Mouse (Mus musculus) lung, embryonic 14.5 days (tissue): Measurements from ENCODE around the gene Lcmt1. TPM values are rescaled to one million over a fixed set of nuclear protein-coding genes. Genes with fewer than 3 reads are reported as not detected.

Experiments
- ATAC-seq: fragments of 200-750 bp; cut with Nextera tagmentation; 2 replicates; pipeline ENCODE4 v1.8.0; 2017; ENCODE audit warnings: mild to moderate bottlenecking, moderate TSS enrichment, moderate library complexity; ENCODE audit not compliant: insufficient read depth
- DNase-seq: peaks from one replicate; pipeline ENCODE4 v3.0.0-alpha.2; 2015
- H3K27ac ChIP-seq: fragments of 300-500 bp; sonication (generic); 2 replicates; pipeline ENCODE4 v1.5.1; 2014; ENCODE audit warnings: low read depth, mild to moderate bottlenecking, moderate library complexity
- H3K27me3 ChIP-seq: fragments of 300-500 bp; sonication (generic); 2 replicates; pipeline ENCODE4 v1.6.1; 2014; ENCODE audit warnings: low read length, control low read depth; ENCODE audit not compliant: insufficient read depth
- H3K36me3 ChIP-seq: fragments of 300-500 bp; sonication (generic); 2 replicates; pipeline ENCODE4 v1.6.1; 2014; ENCODE audit warnings: control low read depth; ENCODE audit not compliant: insufficient read depth
- H3K4me1 ChIP-seq: fragments of 300-500 bp; sonication (generic); 2 replicates; pipeline ENCODE4 v1.6.1; 2014; ENCODE audit warnings: antibody characterized with exemption, control low read depth; ENCODE audit not compliant: insufficient read depth
- H3K4me2 ChIP-seq: fragments of 300-500 bp; sonication (generic); 2 replicates; pipeline ENCODE4 v1.6.1; 2014; ENCODE audit warnings: mild to moderate bottlenecking
- H3K4me3 ChIP-seq: fragments of 300-500 bp; sonication (generic); 2 replicates; pipeline ENCODE4 v1.5.1; 2014; ENCODE audit warnings: low read depth, low read length
- H3K9ac ChIP-seq: fragments of 300-500 bp; sonication (generic); 2 replicates; pipeline ENCODE4 v1.6.1; 2014
- H3K9me3 ChIP-seq: fragments of 300-500 bp; sonication (generic); 2 replicates; pipeline ENCODE4 v1.6.1; 2016; ENCODE audit warnings: low read depth, low read length, control low read depth
- CTCF ChIP-seq: IDR thresholded peaks from 2 replicates; pipeline ENCODE4 v1.5.1; 2016; ENCODE audit warnings: antibody characterized with exemption, low read depth
- WGBS: fragments of 180-500 bp; shearing (Covaris S2); extraction: QIAGEN DNeasy Blood & Tissue Kit; methylation state at CpG from one replicate; pipeline ENCODE4 v1.1.7; 2014; 5-methylcytosine and 5-hydroxymethylcytosine counted together
- polyA plus RNA-seq: library from polyadenylated mRNA; unstranded; fragments of >200 nt; fragmentation: Nextera tagmentation; extraction: Ambion mirVana; gene quantifications from 2 replicates; pipeline ENCODE4 v1.2.1, GENCODE M21; 2014

The Lcmt1 gene
- polyA plus RNA-seq, 1 experiment from 2014 or later: 43.9 TPM

DNA sequence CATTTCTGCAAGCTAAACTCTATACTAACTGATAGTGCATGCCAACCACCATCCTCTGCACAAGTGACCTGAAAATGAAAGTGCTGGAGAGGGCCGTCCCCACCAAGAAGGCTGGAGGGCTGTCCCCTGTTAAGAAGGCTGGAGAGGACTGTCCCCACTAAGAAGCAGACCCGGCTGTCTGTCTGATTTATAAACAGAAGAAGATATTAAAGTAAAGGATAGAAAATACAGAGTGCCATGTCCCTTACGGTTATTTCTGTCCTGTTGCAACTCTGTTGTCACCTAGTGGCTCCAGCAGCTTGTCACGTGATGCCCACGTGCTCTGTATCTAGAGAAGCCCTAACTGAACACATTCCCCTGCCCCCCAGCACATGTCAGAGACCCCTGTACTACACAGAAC lies 9.4 kb upstream of the Lcmt1 start:
- no peaks in the 10 kb centered on the region for H3K4me1 ChIP-seq
- H3K9ac ChIP-seq: no peak overlapping the region
- no peak overlapping the region for H3K4me3 ChIP-seq
- H3K4me2 ChIP-seq: no peak overlapping the region
- H3K27me3 ChIP-seq: no peaks in the 10 kb centered on the region
- no peak for DNase-seq
- WGBS: 72% methylated on average over 5 of the region's 5 CpGs
- H3K9me3 ChIP-seq: no peaks in the 10 kb centered on the region
- no peak overlapping the region for H3K27ac ChIP-seq
- ATAC-seq: no peak
- TF ChIP-seq CTCF: no peak
- 0 out of 2 replicates have a peak, but pooled peaks cover 5% of the 10 kb centered on the region for H3K36me3 ChIP-seq

DNA sequence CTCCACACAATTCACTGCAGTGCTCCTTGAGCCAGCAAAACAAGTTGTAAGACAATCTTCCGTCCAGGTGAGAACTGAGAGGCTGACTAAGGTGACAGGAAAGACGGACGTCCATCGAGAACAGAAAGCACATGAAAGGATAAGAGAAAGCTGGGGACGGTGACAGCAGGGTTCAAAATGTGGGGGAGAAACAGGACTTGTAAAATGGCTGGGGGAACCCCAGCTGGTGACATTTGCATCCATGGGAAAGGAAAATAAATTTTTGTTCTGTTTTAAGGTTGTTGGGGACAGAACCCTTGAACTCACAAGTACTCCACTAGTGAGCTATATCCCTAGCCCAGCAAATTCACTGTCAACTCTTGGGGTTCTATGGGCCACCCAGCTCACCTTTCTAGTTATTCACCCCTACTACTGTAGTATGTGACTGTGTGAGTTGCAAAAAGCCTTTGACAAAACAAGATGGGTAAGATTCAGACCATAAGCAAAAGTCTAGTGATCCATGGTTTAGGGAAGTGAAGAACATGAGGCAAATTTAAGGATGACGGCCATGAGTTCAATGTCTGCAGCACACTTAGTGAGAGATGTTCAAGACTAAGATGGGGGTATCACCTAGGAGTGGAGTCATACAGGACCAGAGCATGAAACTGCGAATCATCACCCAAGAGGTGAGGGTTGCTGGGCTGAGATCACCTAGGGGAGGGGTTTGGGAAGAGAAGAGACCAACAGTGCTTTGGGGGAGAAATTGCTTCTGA lies 8.2 kb upstream of the Lcmt1 start:
- no peaks in the 10 kb centered on the region for H3K9me3 ChIP-seq
- H3K27me3 ChIP-seq: no peaks in the 10 kb centered on the region
- no peak overlapping the region for H3K4me3 ChIP-seq
- 0 out of 2 replicates have a peak, but pooled peaks cover 5% of the 10 kb centered on the region for H3K36me3 ChIP-seq
- no peak overlapping the region for H3K4me2 ChIP-seq
- 82% methylated on average over 7 of the region's 7 CpGs for WGBS
- no peak for ATAC-seq
- no peak for DNase-seq
- H3K27ac ChIP-seq: no peak overlapping the region
- TF ChIP-seq CTCF: no peak
- no peak overlapping the region for H3K9ac ChIP-seq
- H3K4me1 ChIP-seq: no peaks in the 10 kb centered on the region

DNA sequence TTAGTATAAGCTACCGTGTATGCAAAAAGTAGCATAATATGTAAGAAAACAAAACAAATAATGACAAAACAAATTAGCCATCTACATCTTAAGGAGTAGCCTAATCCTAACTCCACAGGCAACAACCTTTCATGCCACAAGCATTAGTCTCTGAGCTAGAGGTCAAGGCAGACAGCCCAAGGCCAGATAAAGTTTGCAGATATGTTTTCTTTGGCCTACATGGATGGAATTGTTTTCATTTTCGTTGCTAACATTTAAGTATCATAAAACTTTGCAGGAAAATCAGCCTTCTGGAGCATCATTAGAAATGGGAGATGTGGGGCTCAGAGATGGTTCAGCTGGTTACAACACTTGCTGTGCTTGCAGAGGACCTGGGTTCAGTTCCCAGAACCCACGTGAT lies 6.8 kb upstream of the Lcmt1 start:
- H3K36me3 ChIP-seq: 0 out of 2 replicates have a peak, but pooled peaks cover 5% of the 10 kb centered on the region
- H3K27ac ChIP-seq: no peak overlapping the region
- ATAC-seq (no peak), DNase-seq (no peak)
- peaks cover under 1% of the 10 kb centered on the region; the same call in 1 of the 2 replicates for H3K4me1 ChIP-seq
- WGBS: 88% methylated on average over 3 of the region's 3 CpGs
- no peaks in the 10 kb centered on the region for H3K9me3 ChIP-seq
- H3K4me2 ChIP-seq: no peak overlapping the region
- no peak overlapping the region for H3K9ac ChIP-seq
- TF ChIP-seq CTCF: no peak
- H3K27me3 ChIP-seq: no peaks in the 10 kb centered on the region
- no peak overlapping the region for H3K4me3 ChIP-seq

DNA sequence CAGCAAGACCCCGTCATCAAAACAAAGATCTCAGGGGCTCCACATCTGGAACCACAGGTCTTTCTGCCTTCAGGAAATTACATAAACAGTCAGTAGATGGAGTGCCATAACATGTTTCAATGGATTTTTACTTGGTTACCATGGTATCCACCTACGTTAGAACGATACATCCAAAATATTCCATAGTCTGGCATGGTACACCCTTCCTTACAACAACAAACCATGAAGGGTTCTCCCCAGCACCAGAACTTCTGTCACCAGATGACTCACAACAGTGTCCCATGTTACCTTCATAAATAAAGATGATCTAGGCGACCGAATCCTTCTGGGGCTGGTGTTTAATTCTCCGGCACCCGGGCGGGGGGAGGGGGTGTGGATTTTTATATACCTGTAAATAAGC lies 5.6 kb upstream of the Lcmt1 start:
- Histone ChIP-seq H3K27me3 (no peaks in the 10 kb centered on the region), H3K4me1 (peaks cover 6% of the 10 kb centered on the region; the same call in 1 of the 2 replicates), H3K9me3 (no peaks in the 10 kb centered on the region), H3K36me3 (0 out of 2 replicates have a peak, but pooled peaks cover 5% of the 10 kb centered on the region), H3K9ac (no peak overlapping the region), H3K4me2 (no peak overlapping the region), H3K4me3 (no peak overlapping the region), H3K27ac (no peak overlapping the region)
- no peak for DNase-seq
- no peak for ATAC-seq
- WGBS: 91% methylated on average over 8 of the region's 8 CpGs
- no peak for TF ChIP-seq CTCF

DNA sequence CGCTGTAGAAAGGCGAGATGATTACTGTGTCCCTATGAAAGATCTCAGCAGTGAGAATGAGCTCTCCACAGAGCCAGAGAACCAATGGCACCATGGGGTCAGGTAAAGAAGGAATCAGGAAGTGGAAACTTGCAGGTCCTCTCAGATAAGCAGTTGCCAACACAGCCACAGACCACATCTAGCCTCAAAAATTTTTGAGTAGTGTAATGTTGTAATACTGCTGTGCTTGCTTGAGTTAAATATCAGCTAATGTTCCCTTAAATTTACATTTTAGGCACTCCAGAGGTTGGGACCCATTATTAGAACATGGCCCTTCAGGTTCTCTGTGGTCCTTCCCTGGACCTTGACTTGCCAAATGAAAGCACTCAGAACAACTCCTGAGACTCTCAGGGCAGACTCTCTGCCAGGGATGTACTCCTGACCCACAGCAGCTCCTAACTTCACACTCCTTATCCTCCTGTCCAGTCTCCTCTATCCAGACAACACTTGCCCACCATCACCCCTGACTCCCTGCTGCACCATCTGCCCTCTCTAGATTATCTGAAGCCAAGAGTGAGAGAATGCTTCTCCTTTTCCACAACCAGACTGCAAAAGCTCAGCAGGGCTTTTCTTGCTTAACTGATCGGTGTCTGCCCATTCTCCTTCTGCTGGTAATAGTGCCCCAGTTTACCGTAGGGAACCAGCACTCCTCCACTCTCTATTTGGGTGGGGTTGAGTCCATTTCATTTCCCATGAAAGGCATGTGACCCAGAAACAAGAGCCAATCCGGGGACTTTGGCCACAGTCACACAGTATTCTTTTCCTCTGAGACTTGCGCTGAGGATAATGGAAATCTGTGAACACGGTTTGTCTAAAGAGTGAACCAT lies 3.5 kb upstream of the Lcmt1 start:
- ATAC-seq (no peak), DNase-seq (no peak)
- no peak overlapping the region for H3K9ac ChIP-seq
- WGBS: 83% methylated on average over 7 of the region's 7 CpGs
- H3K4me3 ChIP-seq: no peak overlapping the region
- H3K27ac ChIP-seq: no peak overlapping the region
- no peaks in the 10 kb centered on the region for H3K36me3 ChIP-seq
- peaks cover 6% of the 10 kb centered on the region; the same call in 1 of the 2 replicates for H3K4me1 ChIP-seq
- no peaks in the 10 kb centered on the region for H3K9me3 ChIP-seq
- no peak for TF ChIP-seq CTCF
- H3K4me2 ChIP-seq: no peak overlapping the region
- no peaks in the 10 kb centered on the region for H3K27me3 ChIP-seq

DNA sequence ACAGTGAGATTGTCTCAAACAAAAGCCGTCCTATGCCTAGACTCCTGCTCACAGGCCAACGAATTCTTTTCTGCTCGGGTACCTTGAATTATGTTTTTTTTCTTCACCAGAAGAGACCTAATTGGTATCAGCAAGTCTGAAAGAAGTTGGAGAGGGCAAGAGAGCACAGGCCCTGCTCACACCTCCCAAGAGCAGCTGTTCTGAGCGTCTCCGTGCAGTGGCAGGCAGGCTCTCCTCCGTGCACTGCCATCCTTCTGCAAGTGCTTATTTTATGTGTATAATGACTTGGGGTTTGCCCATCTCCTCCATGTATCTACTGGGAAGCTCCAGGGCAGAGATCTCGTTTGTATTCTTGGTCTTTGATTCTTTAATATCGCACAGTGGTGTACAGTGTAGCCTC lies 2.8 kb upstream of the Lcmt1 start:
- WGBS: 79% methylated on average over 8 of the region's 8 CpGs
- Histone ChIP-seq H3K9me3 (no peaks in the 10 kb centered on the region), H3K4me2 (no peak overlapping the region), H3K36me3 (no peaks in the 10 kb centered on the region), H3K4me1 (peaks cover 6% of the 10 kb centered on the region; the same call in 1 of the 2 replicates), H3K4me3 (no peak overlapping the region), H3K9ac (no peak overlapping the region), H3K27me3 (no peaks in the 10 kb centered on the region), H3K27ac (no peak overlapping the region)
- no peak for TF ChIP-seq CTCF
- ATAC-seq (no peak), DNase-seq (no peak)
